9 mouse cellular contexts compared by ENCODE assay signal in genomic region chr5:112575151-112575915, GRCm38 (mm10). TPM values are rescaled to one million over a fixed set of nuclear protein-coding genes. Genes with fewer than 3 reads are reported as not detected.
DNase-seq lines count a peak whose midpoint lies in the region; ATAC-seq and TF ChIP-seq lines count a peak whose summit lies in the region.
"Had no signal": no experiment of that assay in that cellular context is flagged by ENCODE, and none has a peak within 500 bp of the region (broad histone marks: within the 10 kb centered on the region; RNA-seq: fewer than 3 reads in every experiment).

No protein-coding gene starts in this region.

- H3K4me3 ChIP-seq in cerebellum, adult 2 months (replicated peaks; ENCODE audit: insufficient read depth, low read depth, low read length), result peak overlapping the region; percentile 86
- H3K4me3 ChIP-seq in embryonic facial prominence, embryonic 14.5 days (ENCODE audit: low read depth, low read length), result peak overlapping the region; percentile 2; the same call in 1 of the 2 replicates
- H3K4me3 ChIP-seq in midbrain, embryonic 11.5 days (ENCODE audit: low read depth, low read length), result peak overlapping the region; percentile 48

- WGBS in cerebellum, adult 2 months, result 2% methylated on average over 12 of the region's 12 CpGs
- whole genome bisulfite sequencing in embryonic facial prominence, embryonic 14.5 days, result 7% methylated on average over 12 of the region's 12 CpGs
- 6% methylated on average over 12 of the region's 12 CpGs for WGBS in midbrain, embryonic 11.5 days

- no peak for ATAC-seq in embryonic facial prominence, embryonic 14.5 days (ENCODE audit: low read depth)
- no peak for ATAC-seq in midbrain, embryonic 11.5 days (ENCODE audit: low FRiP score)
- no peak for ATAC-seq in erythroblast, adult 5-6 weeks (replicated peaks; ENCODE audit: low FRiP score, poor library complexity, severe bottlenecking)
- no peak for ATAC-seq in megakaryocyte-erythroid progenitor cell, adult 5-6 weeks (replicated peaks; ENCODE audit: low FRiP score, low TSS enrichment, poor library complexity, severe bottlenecking)

- H3K9me3 ChIP-seq in embryonic facial prominence, embryonic 14.5 days (ENCODE audit: control insufficient read depth, low read length), result no peaks in the 10 kb centered on the region
- H3K9me3 ChIP-seq in midbrain, embryonic 11.5 days (ENCODE audit: control insufficient read depth, low read length), result no peaks in the 10 kb centered on the region
- H3K9me3 ChIP-seq: heart, embryonic 13.5 days; lung, embryonic 15.5 days had no signal

- H3K36me3 ChIP-seq in embryonic facial prominence, embryonic 14.5 days (ENCODE audit: control insufficient read depth, insufficient read depth, low read length), result no peaks in the 10 kb centered on the region
- H3K36me3 ChIP-seq in midbrain, embryonic 11.5 days (ENCODE audit: control insufficient read depth, insufficient read depth, low read length), result no peaks in the 10 kb centered on the region
- H3K36me3 ChIP-seq: heart, embryonic 13.5 days; lung, embryonic 15.5 days had no signal

- peak; percentile 57 for DNase-seq in left cerebral cortex, postnatal 25 days (ENCODE audit: low spot score in 2 of 2)
- DNase-seq in left cerebral cortex, adult 8-10 months (ENCODE audit: low spot score in 2 of 2), result no peak
- DNase-seq in cerebellum, adult 2 months, result peak; percentile 58 to 65
- peak; percentile 21 for DNase-seq in embryonic facial prominence, embryonic 14.5 days (ENCODE audit: low spot score)
- DNase-seq in midbrain, embryonic 11.5 days (ENCODE audit: low spot score, missing footprints), result peak; percentile 97

- H3K9ac ChIP-seq in embryonic facial prominence, embryonic 14.5 days (ENCODE audit: low read depth, low read length), result no peak overlapping the region
- H3K9ac ChIP-seq in midbrain, embryonic 11.5 days (ENCODE audit: low read length), result no peak overlapping the region
- H3K9ac ChIP-seq: heart, embryonic 13.5 days; lung, embryonic 15.5 days had no signal

- no peak for TF ChIP-seq CTCF in cerebellum, adult 2 months (IDR thresholded peaks at IDR 0.05; ENCODE audit: borderline replicate concordance, insufficient read depth, low read depth, low read length)

- H3K27ac ChIP-seq in cerebellum, adult 2 months (ENCODE audit: insufficient read depth, low read length), result peak overlapping the region; percentile 92
- no peak overlapping the region for H3K27ac ChIP-seq in embryonic facial prominence, embryonic 14.5 days (replicated peaks; ENCODE audit: low read depth, low read length)
- H3K27ac ChIP-seq in midbrain, embryonic 11.5 days (ENCODE audit: low read depth, low read length), result no peak overlapping the region
- H3K27ac ChIP-seq: heart, embryonic 13.5 days; lung, embryonic 15.5 days had no signal

- peak overlapping the region; percentile 8; the same call in 1 of the 2 replicates for H3K4me2 ChIP-seq in embryonic facial prominence, embryonic 14.5 days (ENCODE audit: low read depth, low read length)
- peak overlapping the region; percentile 90 for H3K4me2 ChIP-seq in midbrain, embryonic 11.5 days

- intact Hi-C loops in left cerebral cortex, postnatal 25 days (cut with DNase I), result loop anchor here (2.0 to 5.0 kb wide), 5 partner anchors 67 to 277 kb away; no protein-coding TSS in a partner anchor

- no peaks in the 10 kb centered on the region for H3K27me3 ChIP-seq in cerebellum, adult 2 months (ENCODE audit: control insufficient read depth, insufficient read depth, low read length)
- H3K27me3 ChIP-seq in embryonic facial prominence, embryonic 14.5 days (replicated peaks; ENCODE audit: control insufficient read depth, insufficient read depth, low read length), result peaks cover 63% of the 10 kb centered on the region
- peaks cover 30% of the 10 kb centered on the region for H3K27me3 ChIP-seq in midbrain, embryonic 11.5 days (ENCODE audit: control insufficient read depth, insufficient read depth, low read length)

- no peak for TF ChIP-seq POLR2A in cerebellum, adult 2 months (IDR thresholded peaks at IDR 0.05; ENCODE audit: borderline replicate concordance, insufficient read depth, low read length)

- H3K4me1 ChIP-seq in cerebellum, adult 2 months (ENCODE audit: control insufficient read depth, insufficient read depth, low read length), result peaks cover 26% of the 10 kb centered on the region
- peaks cover 11% of the 10 kb centered on the region for H3K4me1 ChIP-seq in embryonic facial prominence, embryonic 14.5 days (ENCODE audit: control insufficient read depth, insufficient read depth, low read length)
- peaks cover 24% of the 10 kb centered on the region for H3K4me1 ChIP-seq in midbrain, embryonic 11.5 days (ENCODE audit: control insufficient read depth, insufficient read depth, low read length)

RNA-seq across cellular contexts. Expression of gene Sez6l, which starts 1.7 kb away (rescaled TPM):
- 100 to 1,000 TPM; 153 to 166 TPM for total RNA-seq in left cerebral cortex, postnatal 25 days (2021)
- total RNA-seq in left cerebral cortex, adult 8-10 months (2022), result 100 to 1,000 TPM; 133 to 138 (median 136) TPM
- 81.5 and 93.9 TPM in 2 replicates for polyA plus RNA-seq in cerebellum, adult 2 months (2012; rRNA removed)
- polyA plus RNA-seq in embryonic facial prominence, embryonic 14.5 days (2014; fragmentation: Nextera tagmentation; extraction: Ambion mirVana), result 0.82 and 1.2 TPM in 2 replicates
- 2.6 TPM in 2 replicates for polyA plus RNA-seq in midbrain, embryonic 11.5 days (2014; fragmentation: Nextera tagmentation; extraction: Ambion mirVana)
- total RNA-seq in erythroblast, adult 5-6 weeks (2015; ENCODE audit: low replicate concordance), result not detected in 2 replicates
- total RNA-seq in erythroblast, adult 5-6 weeks (2017; ENCODE audit: low replicate concordance), result not detected in 2 replicates
- total RNA-seq in megakaryocyte-erythroid progenitor cell, adult 5-6 weeks (2014; fragmentation: Nextera tagmentation), result not detected in 2 replicates
- total RNA-seq in megakaryocyte-erythroid progenitor cell, adult 5-6 weeks (2017), result not detected in 2 replicates

Comparison
In these comparisons a context has a peak if more than half of its experiments do, and no peak if none do; other contexts are left out.
1. DNase-seq: peak in left cerebral cortex, postnatal 25 days (2 of 2), cerebellum, adult 2 months (2 of 2), embryonic facial prominence, embryonic 14.5 days (single experiment) and midbrain, embryonic 11.5 days (single experiment); none in left cerebral cortex, adult 8-10 months (0 of 2).
2. H3K4me3 ChIP-seq: peak in every context shown above with its lines; median percentile 86 in cerebellum, adult 2 months; 48 in midbrain, embryonic 11.5 days; 2 in embryonic facial prominence, embryonic 14.5 days.
3. RNA of gene Sez6l, which starts 1.7 kb away (total RNA-seq): 153 to 166 TPM in left cerebral cortex, postnatal 25 days and 133 to 138 TPM in left cerebral cortex, adult 8-10 months; not detected in erythroblast, adult 5-6 weeks and not detected in megakaryocyte-erythroid progenitor cell, adult 5-6 weeks; every median in the first group is over 100 times any median in the second.